Mouse (Mus musculus): ENCODE data around the gene Naxe. TPM values are rescaled to one million over a fixed set of nuclear protein-coding genes. Genes with fewer than 3 reads are reported as not detected.

Gene Naxe
- total RNA-seq (2021), result 10 to 100 TPM; 73.9 to 75.5 TPM

- intact Hi-C loops (cut with DNase I), result loop anchor here (2.0 kb wide), 1 partner anchor 35 kb away; no protein-coding TSS in a partner anchor
- DNase-seq, result peak; percentile 84 to 89
Measured at GRCm38 (mm10) chr3:88057902-88058696, at the start of gene Naxe. Gene Naxe, minus strand, starts transcription at chr3:88058495.

- no peak for DNase-seq
- intact Hi-C loops (cut with DNase I), result no loop called here
Measured at GRCm38 (mm10) chr3:88106126-88106525, 47.8 kb upstream of the Naxe start.

- no peak for DNase-seq
Measured at GRCm38 (mm10) chr3:88102611-88103010, 44.3 kb upstream of the Naxe start.

GRCm38 (mm10) chr3:88102196-88102595 lies 43.9 kb upstream of the Naxe start:
- no peak for DNase-seq
- intact Hi-C loops (cut with DNase I), result no loop called here

More at GRCm38 (mm10) chr3:88102611-88103010, 44.3 kb upstream of the Naxe start:
- intact Hi-C loops (cut with DNase I), result no loop called here

GRCm38 (mm10) chr3:88101736-88102135 lies 43.4 kb upstream of the Naxe start:
- no peak for DNase-seq
- intact Hi-C loops (cut with DNase I), result no loop called here

- intact Hi-C loops (cut with DNase I), result no loop called here
- DNase-seq, result no peak
Measured at GRCm38 (mm10) chr3:88100251-88100650, 42.0 kb upstream of the Naxe start.

GRCm38 (mm10) chr3:88097666-88098065 lies 39.4 kb upstream of the Naxe start:
- intact Hi-C loops (cut with DNase I), result no loop called here
- DNase-seq, result no peak

- intact Hi-C loops (cut with DNase I), result no loop called here
- no peak for DNase-seq
Measured at GRCm38 (mm10) chr3:88094126-88094525, 35.8 kb upstream of the Naxe start.

- intact Hi-C loops (cut with DNase I), result no loop called here
- DNase-seq, result no peak
Measured at GRCm38 (mm10) chr3:88090616-88091015, 32.3 kb upstream of the Naxe start.

- intact Hi-C loops (cut with DNase I), result no loop called here
- DNase-seq, result no peak
Measured at GRCm38 (mm10) chr3:88090106-88090505, 31.8 kb upstream of the Naxe start.

GRCm38 (mm10) chr3:88087688-88088087 lies 29.4 kb upstream of the Naxe start:
- intact Hi-C loops (cut with DNase I), result loop anchor here (1.0 to 5.0 kb wide), 5 partner anchors 29 to 155 kb away; no protein-coding TSS in a partner anchor
- peak; percentile 21 to 23 for DNase-seq

GRCm38 (mm10) chr3:88085459-88085858 lies 27.2 kb upstream of the Naxe start:
- intact Hi-C loops (cut with DNase I), result loop anchor here (5.0 kb wide), 1 partner anchor 72 kb away; no protein-coding TSS in a partner anchor
- no peak for DNase-seq

- DNase-seq, result no peak
- intact Hi-C loops (cut with DNase I), result no loop called here
Measured at GRCm38 (mm10) chr3:88084001-88084400, 25.7 kb upstream of the Naxe start.

GRCm38 (mm10) chr3:88082663-88083062 lies 24.4 kb upstream of the Naxe start:
- intact Hi-C loops (cut with DNase I), result no loop called here
- DNase-seq, result no peak

- intact Hi-C loops (cut with DNase I), result no loop called here
- DNase-seq, result no peak
Measured at GRCm38 (mm10) chr3:88082224-88082618, 23.9 kb upstream of the Naxe start.

- intact Hi-C loops (cut with DNase I), result no loop called here
- peak; percentile 88 for DNase-seq
Measured at GRCm38 (mm10) chr3:88081345-88082223, 23.3 kb upstream of the Naxe start, which contains the start of gene Iqgap3. Gene Iqgap3, plus strand, starts transcription at chr3:88081971.

GRCm38 (mm10) chr3:88078204-88078603 lies 19.9 kb upstream of the Naxe start, which contains the start of gene Ttc24:
Gene Ttc24, minus strand, starts transcription at chr3:88078304.
- no peak for DNase-seq
- intact Hi-C loops (cut with DNase I), result no loop called here

GRCm38 (mm10) chr3:88077441-88077840 lies 19.1 kb upstream of the Naxe start:
- intact Hi-C loops (cut with DNase I), result no loop called here
- DNase-seq, result no peak

GRCm38 (mm10) chr3:88074766-88075165 lies 16.5 kb upstream of the Naxe start:
- no peak for DNase-seq
- intact Hi-C loops (cut with DNase I), result loop anchor here (5.0 kb wide), 1 partner anchor 47 kb away; the partner anchor contains the start of gene Hapln2

GRCm38 (mm10) chr3:88074351-88074750 lies 16.1 kb upstream of the Naxe start:
- intact Hi-C loops (cut with DNase I), result loop anchor here (5.0 kb wide), 1 partner anchor 47 kb away; the partner anchor contains the start of gene Hapln2
- no peak for DNase-seq

- DNase-seq, result no peak
- intact Hi-C loops (cut with DNase I), result loop anchor here (5.0 kb wide), 1 partner anchor 46 kb away; the partner anchor contains the start of gene Hapln2
Measured at GRCm38 (mm10) chr3:88073631-88074030, 15.3 kb upstream of the Naxe start.

Data from heart, postnatal 36 days (tissue).